Mouse (Mus musculus) layer of hippocampus, adult 2 months (tissue): ENCODE results near the gene Nedd4. TPM values are rescaled to one million over a fixed set of nuclear protein-coding genes. Genes with fewer than 3 reads are reported as not detected.

Source experiments
- DNase-seq, 2 experiments: peaks; one replicate each; pipeline ENCODE4 v3.0.0; 2022; ENCODE audit warnings: low spot score in 2 of 2
- H3K27ac ChIP-seq: fragments of 200-600 bp; 2 replicates; pipeline ENCODE4 v1.8.1; 2022
- H3K4me3 ChIP-seq: fragments of 200-600 bp; 2 replicates; pipeline ENCODE4 v1.8.1; 2022; ENCODE audit warnings: mild to moderate bottlenecking
- CTCF ChIP-seq: fragments of 200-600 bp; conservative IDR thresholded peaks from 2 replicates; pipeline ENCODE4 v1.8.1; 2022; ENCODE audit warnings: antibody characterized with exemption, mild to moderate bottlenecking, moderate library complexity
- total RNA-seq, 2 experiments: library from RNA; stranded (reverse); gene quantifications; 2 replicates each; pipeline ENCODE4 v1.2.3; 2021

Gene Nedd4
- total RNA-seq, 2 experiments from 2014 or later: 298 to 301 TPM

- peak; percentile 31; the same call in 1 of the 2 replicates for TF ChIP-seq CTCF
- H3K4me3 ChIP-seq: no peak overlapping the region
- no peak for DNase-seq
- no peak overlapping the region for H3K27ac ChIP-seq
These were observed 59.1 kb downstream of the Nedd4 start for GRCm38 (mm10) chr9:72721221-72721620.

- H3K4me3 ChIP-seq: no peak overlapping the region
- no peak overlapping the region for H3K27ac ChIP-seq
- no peak for TF ChIP-seq CTCF
- no peak for DNase-seq
These were observed 60.5 kb downstream of the Nedd4 start for GRCm38 (mm10) chr9:72722622-72723021.

- TF ChIP-seq CTCF: no peak
- no peak overlapping the region for H3K4me3 ChIP-seq
- DNase-seq: no peak
- H3K27ac ChIP-seq: no peak overlapping the region
These were observed 62.5 kb downstream of the Nedd4 start for GRCm38 (mm10) chr9:72724491-72725221.

- peak; percentile 48 to 85 for DNase-seq
- no peak overlapping the region for H3K4me3 ChIP-seq
- H3K27ac ChIP-seq: no peak overlapping the region
- peak; percentile 98 for TF ChIP-seq CTCF
These were observed 71.8 kb downstream of the Nedd4 start for GRCm38 (mm10) chr9:72733966-72734365.

- no peak overlapping the region for H3K27ac ChIP-seq
- peak in 1 of 2 experiments; percentile 30 for DNase-seq
- H3K4me3 ChIP-seq: no peak overlapping the region
- peak; percentile 87 for TF ChIP-seq CTCF
These were observed 73.8 kb downstream of the Nedd4 start for GRCm38 (mm10) chr9:72735822-72736410.

GRCm38 (mm10) chr9:72741206-72741605 is 79.1 kb downstream of the Nedd4 start:
- H3K27ac ChIP-seq: no peak overlapping the region; the same call in 1 of the 2 replicates
- TF ChIP-seq CTCF: no peak
- no peak for DNase-seq
- H3K4me3 ChIP-seq: no peak overlapping the region

- DNase-seq: no peak
- H3K27ac ChIP-seq: 0 out of 2 replicates have a peak overlapping the region, but pooled peaks have one; percentile 0
- TF ChIP-seq CTCF: no peak
- no peak overlapping the region for H3K4me3 ChIP-seq
These were observed 84.1 kb downstream of the Nedd4 start for GRCm38 (mm10) chr9:72746278-72746677.

GRCm38 (mm10) chr9:72750272-72750671 is 88.1 kb downstream of the Nedd4 start:
- no peak for DNase-seq
- no peak overlapping the region for H3K4me3 ChIP-seq
- TF ChIP-seq CTCF: no peak
- no peak overlapping the region for H3K27ac ChIP-seq

- Histone ChIP-seq H3K4me3 (no peak overlapping the region), H3K27ac (no peak overlapping the region)
- DNase-seq: no peak
- TF ChIP-seq CTCF: no peak
These were observed 90.5 kb downstream of the Nedd4 start for GRCm38 (mm10) chr9:72752656-72753055.

GRCm38 (mm10) chr9:72753741-72754140 is 91.6 kb downstream of the Nedd4 start:
- Histone ChIP-seq H3K4me3 (no peak overlapping the region), H3K27ac (no peak overlapping the region)
- no peak for DNase-seq
- TF ChIP-seq CTCF: no peak

GRCm38 (mm10) chr9:72757143-72757542 is 95.0 kb downstream of the Nedd4 start:
- no peak for TF ChIP-seq CTCF
- H3K27ac ChIP-seq: no peak overlapping the region
- H3K4me3 ChIP-seq: no peak overlapping the region
- no peak for DNase-seq

- Histone ChIP-seq H3K4me3 (no peak overlapping the region), H3K27ac (peak overlapping the region; percentile 75)
- no peak for TF ChIP-seq CTCF
- DNase-seq: peak; percentile 44 to 67
These were observed 96.6 kb downstream of the Nedd4 start for GRCm38 (mm10) chr9:72758705-72759131.

GRCm38 (mm10) chr9:72763050-72763718 is 101.0 kb downstream of the Nedd4 start:
- Histone ChIP-seq H3K4me3 (no peak overlapping the region), H3K27ac (peak overlapping the region; percentile 54; the same call in 1 of the 2 replicates)
- TF ChIP-seq CTCF: no peak
- DNase-seq: peak in 1 of 2 experiments; percentile 34
